Mouse (Mus musculus): Measurements from ENCODE around the gene Sox6. TPM values are rescaled to one million over a fixed set of nuclear protein-coding genes. Genes with fewer than 3 reads are reported as not detected.

Sox6 gene
- polyA plus RNA-seq, 1 experiment from 2014 or later: 3.5 TPM

DNA sequence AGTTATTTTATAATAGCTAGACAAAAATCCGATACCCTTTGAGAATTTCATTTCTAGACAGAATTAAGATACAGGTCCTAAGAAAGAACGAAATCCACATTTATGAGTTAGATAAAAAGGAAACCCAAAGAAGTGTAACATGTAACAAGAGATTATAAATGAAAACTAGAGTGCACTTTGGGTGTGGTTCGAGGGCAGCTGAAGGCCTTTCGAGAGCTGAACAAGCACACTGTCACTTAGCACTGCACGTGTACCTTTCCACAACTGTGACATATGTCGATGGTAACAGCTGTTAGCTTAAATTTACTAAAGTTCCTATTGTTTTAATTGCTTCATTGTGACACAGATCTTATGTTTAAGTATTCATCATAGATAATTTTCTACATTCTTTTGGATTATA is 142.8 kb downstream of the Sox6 start:
- ChIA-PET POLR2A (no interaction called here), CTCF (interaction anchor here (1.1 kb wide), 1 partner anchor 21 kb away, joined by 3 read pairs; no protein-coding TSS in a partner anchor)
- no peak for TF ChIP-seq CTCF (IDR thresholded peaks at IDR 0.05)
- ATAC-seq (no peak), DNase-seq (ENCODE audit: low read depth, low spot score) (no peak)
- no peaks in the 10 kb centered on the region for H3K27me3 ChIP-seq
- in situ Hi-C loops (cut with MboI; ENCODE audit: low pct_unique_long_range_greater_than_20kb): no loop called here

DNA sequence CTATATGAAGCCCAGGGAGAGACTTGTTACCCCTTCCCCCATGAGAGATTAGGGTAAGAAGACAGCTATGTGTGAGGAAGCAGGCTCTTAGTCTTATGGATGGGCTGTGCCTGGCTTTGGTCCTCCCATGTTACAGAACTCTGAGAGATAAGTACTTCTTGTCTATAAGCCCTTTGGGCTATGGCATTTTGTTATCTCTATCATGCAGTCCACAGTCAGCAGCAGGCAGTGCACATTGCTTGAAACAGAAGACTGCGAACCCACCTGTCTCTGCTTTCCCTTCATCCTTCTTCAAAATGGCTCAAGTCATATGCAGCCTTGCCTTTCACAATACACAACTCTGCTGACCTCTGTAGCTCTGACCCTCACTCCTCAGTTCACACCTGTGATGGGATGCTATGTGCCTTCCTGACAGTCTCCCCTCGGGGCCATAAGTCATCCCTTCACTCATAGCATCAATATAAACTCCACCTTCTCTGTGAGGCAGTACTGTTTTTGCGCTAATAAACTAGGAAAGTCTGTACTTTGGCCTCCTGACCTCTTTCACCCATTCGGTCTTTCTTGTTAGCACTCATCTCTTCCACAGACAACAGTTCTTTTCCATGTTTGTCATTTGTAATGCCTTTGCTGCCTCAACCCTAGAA is 143.4 kb downstream of the Sox6 start:
- no peak for TF ChIP-seq CTCF (IDR thresholded peaks at IDR 0.05)
- POLR2A ChIA-PET: no interaction called here
- CTCF ChIA-PET: interaction anchor here (1.1 kb wide), 1 partner anchor 22 kb away, joined by 3 read pairs; no protein-coding TSS in a partner anchor
- H3K27me3 ChIP-seq: no peaks in the 10 kb centered on the region
- no peak for DNase-seq (ENCODE audit: low read depth, low spot score)
- no peak for ATAC-seq
- in situ Hi-C loops (cut with MboI; ENCODE audit: low pct_unique_long_range_greater_than_20kb): no loop called here

- no peak for TF ChIP-seq CTCF (IDR thresholded peaks at IDR 0.05)
- ATAC-seq (no peak), DNase-seq (ENCODE audit: low read depth, low spot score) (no peak)
- POLR2A ChIA-PET: no interaction called here
- no peaks in the 10 kb centered on the region for H3K27me3 ChIP-seq
- in situ Hi-C loops (cut with MboI; ENCODE audit: low pct_unique_long_range_greater_than_20kb): no loop called here
- CTCF ChIA-PET: interaction anchor here (0.9 to 1.0 kb wide), 2 partner anchors 8 to 13 kb away, joined by 3 read pairs; no protein-coding TSS in a partner anchor
These were observed 147.1 kb downstream of the Sox6 start for GRCm38 (mm10) chr7:115891482-115891881.

DNA sequence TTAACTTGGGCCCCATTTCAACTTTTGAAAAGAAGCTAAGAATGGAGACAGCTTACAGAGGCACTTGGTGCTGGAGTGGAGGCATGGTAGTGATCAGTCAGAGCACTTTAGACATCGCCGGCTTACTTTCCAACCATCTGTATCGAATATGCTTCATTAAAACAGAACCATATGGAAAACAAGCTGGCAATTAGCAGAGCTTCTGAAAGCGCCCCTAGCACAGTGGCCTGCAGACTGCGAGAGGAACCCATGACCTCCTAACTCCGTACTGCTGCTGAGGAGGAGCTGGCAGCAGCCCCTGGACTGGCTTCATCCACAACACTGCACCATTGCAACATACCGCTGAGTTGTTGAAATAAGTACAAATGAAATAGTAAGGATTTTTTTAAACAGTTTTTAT is 148.7 kb downstream of the Sox6 start:
- DNase-seq (ENCODE audit: low read depth, low spot score) (no peak), ATAC-seq (no peak)
- no peak for TF ChIP-seq CTCF (IDR thresholded peaks at IDR 0.05)
- POLR2A ChIA-PET: no interaction called here
- H3K27me3 ChIP-seq: no peaks in the 10 kb centered on the region
- in situ Hi-C loops (cut with MboI; ENCODE audit: low pct_unique_long_range_greater_than_20kb): no loop called here
- CTCF ChIA-PET: interaction anchor here (0.8 to 1.6 kb wide), 2 partner anchors 16 to 26 kb away, joined by 3 to 5 read pairs; no protein-coding TSS in a partner anchor

GRCm38 (mm10) chr7:115888561-115888960 is 150.0 kb downstream of the Sox6 start:
- POLR2A ChIA-PET: no interaction called here

GRCm38 (mm10) chr7:115888120-115888519 is 150.5 kb downstream of the Sox6 start:
- ChIA-PET POLR2A (no interaction called here), CTCF (no interaction called here)
- TF ChIP-seq CTCF (IDR thresholded peaks at IDR 0.05): no peak
- ATAC-seq (no peak), DNase-seq (ENCODE audit: low read depth, low spot score) (no peak)
- in situ Hi-C loops (cut with MboI; ENCODE audit: low pct_unique_long_range_greater_than_20kb): no loop called here
- no peaks in the 10 kb centered on the region for H3K27me3 ChIP-seq

More at GRCm38 (mm10) chr7:115888561-115888960, 150.0 kb downstream of the Sox6 start:
- DNase-seq (ENCODE audit: low read depth, low spot score): no peak
- no peak for TF ChIP-seq CTCF (IDR thresholded peaks at IDR 0.05)
- no peaks in the 10 kb centered on the region for H3K27me3 ChIP-seq
- CTCF ChIA-PET: interaction anchor here (0.8 kb wide), 1 partner anchor 17 kb away, joined by 3 read pairs; no protein-coding TSS in a partner anchor
- no peak for ATAC-seq
- in situ Hi-C loops (cut with MboI; ENCODE audit: low pct_unique_long_range_greater_than_20kb): no loop called here

DNA sequence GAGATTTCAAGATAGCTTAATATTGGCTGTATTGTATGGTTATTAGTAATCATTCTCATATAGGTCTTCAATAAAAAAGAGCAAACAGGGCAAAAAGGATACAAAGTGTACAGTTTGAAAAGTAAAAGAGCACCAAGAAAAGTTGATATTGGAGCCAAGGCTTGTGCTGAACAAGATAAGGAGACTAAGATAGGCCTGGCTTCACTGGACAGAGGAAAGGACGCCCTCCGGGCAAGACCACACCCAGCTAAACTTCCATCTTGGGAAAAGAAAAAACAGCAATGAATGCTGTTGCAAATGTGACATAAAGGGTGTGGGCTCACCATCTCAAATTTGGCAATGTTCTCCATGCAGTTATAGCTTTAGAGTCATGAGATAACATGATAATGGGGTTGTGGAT is 165.7 kb downstream of the Sox6 start:
- ChIA-PET POLR2A (no interaction called here), CTCF (interaction anchor here (0.6 to 1.6 kb wide), 3 partner anchors 17 to 437 kb away, joined by 3 to 5 read pairs (median 3); no protein-coding TSS in a partner anchor)
- no peak for TF ChIP-seq CTCF (IDR thresholded peaks at IDR 0.05)
- DNase-seq (ENCODE audit: low read depth, low spot score) (no peak), ATAC-seq (no peak)
- in situ Hi-C loops (cut with MboI; ENCODE audit: low pct_unique_long_range_greater_than_20kb): no loop called here
- H3K27me3 ChIP-seq: no peaks in the 10 kb centered on the region

DNA sequence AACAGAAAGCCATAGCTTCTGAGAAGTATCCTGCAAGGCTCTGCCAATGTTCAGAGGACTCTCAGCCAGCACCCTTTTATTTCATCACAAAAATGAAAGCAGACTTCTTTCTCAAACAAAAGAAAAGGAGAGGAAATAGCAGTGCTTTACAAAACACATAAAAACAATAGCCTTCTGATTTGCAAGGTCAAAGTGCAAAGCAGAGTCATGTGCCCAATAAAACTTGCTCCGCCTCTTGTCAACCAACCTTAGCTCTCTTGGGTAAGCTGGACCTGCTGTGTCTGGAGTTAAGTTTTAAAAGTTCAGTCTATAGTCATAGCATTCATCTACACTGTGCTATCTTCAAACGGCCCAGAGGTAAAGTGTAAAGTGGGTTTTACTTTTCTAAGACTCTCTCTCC is 170.1 kb downstream of the Sox6 start:
- POLR2A ChIA-PET: interaction anchor here (1.0 kb wide), 1 partner anchor 10 kb away, joined by 4 read pairs; no protein-coding TSS in a partner anchor
- CTCF ChIA-PET: no interaction called here
- H3K27me3 ChIP-seq: no peaks in the 10 kb centered on the region
- in situ Hi-C loops (cut with MboI; ENCODE audit: low pct_unique_long_range_greater_than_20kb): no loop called here
- ATAC-seq: no peak
- no peak for TF ChIP-seq CTCF (IDR thresholded peaks at IDR 0.05)
- DNase-seq (ENCODE audit: low read depth, low spot score): no peak

GRCm38 (mm10) chr7:115867518-115868270 is 170.9 kb downstream of the Sox6 start:
- in situ Hi-C loops (cut with MboI; ENCODE audit: low pct_unique_long_range_greater_than_20kb): no loop called here
- H3K27me3 ChIP-seq: no peaks in the 10 kb centered on the region
- POLR2A ChIA-PET: interaction anchor here (1.0 kb wide), 1 partner anchor 11 kb away, joined by 4 read pairs; no protein-coding TSS in a partner anchor
- DNase-seq (ENCODE audit: low read depth, low spot score) (no peak), ATAC-seq (no peak)
- CTCF ChIA-PET: no interaction called here
- no peak for TF ChIP-seq CTCF (IDR thresholded peaks at IDR 0.05)

GRCm38 (mm10) chr7:115866698-115867500 is 171.7 kb downstream of the Sox6 start:
- DNase-seq (ENCODE audit: low read depth, low spot score) (no peak), ATAC-seq (no peak)
- POLR2A ChIA-PET: no interaction called here
- no peaks in the 10 kb centered on the region for H3K27me3 ChIP-seq
- in situ Hi-C loops (cut with MboI; ENCODE audit: low pct_unique_long_range_greater_than_20kb): no loop called here
- CTCF ChIA-PET: interaction anchor here (1.2 kb wide), 1 partner anchor 9 kb away, joined by 3 read pairs; no protein-coding TSS in a partner anchor
- no peak for TF ChIP-seq CTCF (IDR thresholded peaks at IDR 0.05)

Data from Patski (cell line).